Mouse (Mus musculus) embryo, embryonic 9.5 days (tissue): Measurements from ENCODE around the gene Nsl1.
A peak's percentile ranks its signal among the peaks of the same experiment; 100 is the strongest.

Experiments used
- DNase-seq: peaks from one replicate; pipeline ENCODE4 v3.0.0-alpha.2; 2017; ENCODE audit errors: extremely low spot score

Gene Nsl1

DNA sequence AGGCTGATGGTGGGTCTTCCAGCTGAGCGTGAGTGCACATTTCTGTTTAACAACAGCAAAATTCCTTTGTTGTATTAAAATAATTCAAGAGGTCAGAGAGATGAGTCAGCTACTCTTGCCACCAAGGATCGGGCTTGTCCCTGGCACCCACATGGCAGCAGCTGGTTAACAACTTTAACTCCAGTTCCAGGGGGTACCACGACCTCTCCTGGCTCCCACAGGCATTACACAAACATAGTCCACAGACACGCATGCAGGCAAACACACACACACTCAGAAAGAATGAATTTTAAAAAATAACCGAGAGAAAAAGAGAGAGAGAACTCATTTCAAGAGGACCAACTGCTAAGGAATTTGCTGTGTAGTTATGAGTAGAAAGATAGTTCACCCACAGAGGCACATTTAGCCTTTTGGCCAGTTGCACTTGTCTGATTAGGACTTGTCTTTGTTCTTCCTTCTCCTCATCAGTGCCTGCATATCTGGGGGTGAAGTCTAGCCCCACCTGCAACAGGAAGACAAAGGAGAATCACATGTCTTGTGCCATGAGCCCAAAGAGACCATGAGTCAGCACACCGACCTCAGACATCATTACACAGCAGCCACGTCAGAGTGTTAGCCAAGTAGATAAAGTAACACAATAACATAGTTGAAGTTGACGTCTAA lies 7.8 kb upstream of the Nsl1 start:
- no peak for DNase-seq

DNA sequence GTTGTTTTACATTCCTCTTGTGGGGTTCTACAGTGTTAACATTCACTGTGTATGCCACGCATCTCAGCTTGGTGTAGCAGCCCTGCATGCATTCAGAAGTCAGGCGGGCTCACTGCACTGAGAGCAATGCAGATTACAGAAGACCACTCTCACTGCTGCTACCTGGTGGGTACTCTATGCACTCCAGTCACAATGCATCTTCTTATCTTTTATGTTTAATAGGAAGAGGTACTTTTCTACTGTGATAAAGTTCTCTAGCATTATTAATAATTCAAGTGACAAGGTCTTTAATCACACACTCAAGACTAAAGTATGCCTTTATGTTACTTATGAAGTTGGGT lies 7.3 kb upstream of the Nsl1 start:
- DNase-seq = no peak

DNA sequence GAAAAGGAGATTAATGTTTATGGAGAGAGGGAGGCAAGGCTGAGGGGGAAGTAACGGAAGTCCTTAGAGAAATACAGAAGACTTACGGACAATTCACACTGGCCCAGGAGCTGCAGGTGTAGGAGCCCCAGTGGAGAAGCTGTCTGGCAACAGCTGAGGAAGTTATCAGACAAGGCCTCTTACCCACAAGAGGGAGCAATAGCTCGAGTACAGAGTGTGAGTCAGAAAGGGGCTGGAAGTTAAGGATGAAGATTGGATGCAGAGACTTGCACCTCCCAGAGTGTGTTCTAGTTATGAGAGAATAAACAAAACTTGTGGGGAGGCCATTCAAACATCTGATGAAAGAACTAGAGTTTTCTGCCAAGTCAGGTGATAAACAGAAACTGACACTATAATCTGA lies 5.4 kb upstream of the Nsl1 start:
- DNase-seq = no peak

DNA sequence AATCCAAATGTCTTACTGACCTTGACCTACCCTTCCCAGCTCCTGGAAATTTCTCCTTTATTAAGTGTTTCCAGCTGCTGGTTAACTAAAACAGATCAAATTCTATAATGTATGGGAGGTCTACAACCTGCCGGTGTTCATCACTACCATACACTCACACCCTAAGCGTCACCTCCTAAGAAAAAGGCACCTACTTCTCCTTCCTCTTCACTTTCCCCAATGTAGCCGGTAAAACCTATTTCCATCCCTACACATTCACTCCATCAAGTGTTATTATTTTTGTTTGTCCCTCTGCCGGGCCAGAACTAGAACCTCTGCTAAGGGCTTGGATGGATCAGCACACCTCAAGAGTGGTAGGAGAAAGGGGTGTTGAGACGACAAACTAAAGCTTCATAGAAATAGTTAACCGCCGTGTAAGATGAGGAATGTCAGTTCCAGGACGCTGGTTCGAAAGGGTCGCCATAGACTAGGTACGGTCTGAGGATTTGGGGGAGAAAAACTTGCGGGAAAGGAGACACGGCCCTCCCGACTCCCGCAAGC lies 501 bp upstream of the Nsl1 start:
- DNase-seq = no peak

DNA sequence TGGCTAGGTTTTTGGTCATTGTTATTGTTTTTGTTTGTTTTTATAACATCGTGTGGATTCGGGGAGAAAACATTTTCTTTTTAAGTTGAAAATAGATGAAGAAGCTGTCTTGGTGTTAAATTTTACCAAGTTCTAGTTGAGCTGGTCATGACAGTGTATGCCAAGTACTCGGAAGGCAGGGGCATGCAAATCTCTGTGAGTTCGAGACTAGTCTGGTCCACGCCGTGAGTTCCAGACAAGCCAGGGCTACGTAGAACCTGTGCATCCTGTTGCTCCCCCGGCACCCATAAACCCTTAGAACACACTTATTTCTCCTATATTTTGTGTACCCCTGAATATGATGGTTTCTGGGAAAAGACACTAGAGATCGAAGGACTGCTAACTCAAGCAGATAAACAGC lies 888 bp downstream of the Nsl1 start:
- DNase-seq = no peak

DNA sequence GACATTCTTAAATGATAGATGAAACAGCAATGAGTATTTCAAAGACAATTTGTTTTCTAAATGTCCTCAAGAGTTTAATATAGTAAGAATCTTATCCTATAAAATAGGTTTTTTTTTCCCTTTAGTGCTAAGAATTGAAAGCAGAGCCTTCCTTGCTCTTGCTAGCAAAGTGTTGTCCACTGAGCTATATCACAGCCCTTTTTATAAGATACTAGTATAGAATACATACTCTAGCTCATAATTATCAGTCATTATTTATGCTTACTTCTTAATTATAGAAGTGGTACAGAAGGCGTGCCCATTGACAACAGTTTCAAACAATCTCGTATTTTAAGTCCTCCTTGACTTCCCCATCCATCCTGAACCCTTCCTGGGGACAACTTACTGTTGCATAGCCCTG lies 1.7 kb downstream of the Nsl1 start:
- DNase-seq = no peak

DNA sequence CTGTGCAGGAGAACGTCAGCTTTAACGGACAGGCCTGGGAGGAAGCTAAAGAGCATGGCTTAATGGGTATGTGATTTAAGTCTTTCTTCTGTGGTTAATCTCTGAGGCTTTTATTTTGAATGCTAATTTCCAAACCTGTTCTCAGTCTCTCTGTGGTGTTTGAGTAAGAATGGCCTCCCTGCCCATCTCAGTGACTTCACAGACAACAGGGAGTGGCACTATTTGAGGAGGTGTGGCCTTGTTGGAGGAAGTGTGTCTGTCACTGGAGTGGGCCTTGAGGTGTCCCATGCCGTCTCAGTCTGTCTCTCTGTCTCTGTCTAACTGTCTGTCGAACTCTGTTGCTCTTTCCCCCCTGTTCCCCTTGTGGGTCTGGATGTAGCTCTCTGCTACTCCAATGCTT lies 2.4 kb downstream of the Nsl1 start:
- no peak for DNase-seq

DNA sequence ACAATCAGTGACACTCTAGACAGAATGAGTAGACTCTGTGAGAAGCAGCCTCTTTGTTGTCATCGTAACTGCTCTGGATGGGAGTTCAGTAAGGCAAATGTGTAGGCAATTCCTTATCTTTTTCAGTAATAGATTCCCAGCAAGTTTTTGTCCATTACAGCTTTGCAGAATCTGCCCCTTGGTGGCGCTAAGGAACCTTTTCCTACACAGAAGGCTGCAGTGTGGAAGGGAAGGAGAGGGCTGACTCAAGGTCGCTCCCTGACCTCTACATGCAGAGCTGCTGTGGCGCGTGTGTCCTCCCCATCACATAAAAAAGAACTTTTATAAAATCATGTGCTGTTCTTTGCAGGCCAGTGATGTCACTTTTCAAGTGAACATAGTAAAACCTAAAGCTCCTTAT lies 5.6 kb downstream of the Nsl1 start:
- no peak for DNase-seq

DNA sequence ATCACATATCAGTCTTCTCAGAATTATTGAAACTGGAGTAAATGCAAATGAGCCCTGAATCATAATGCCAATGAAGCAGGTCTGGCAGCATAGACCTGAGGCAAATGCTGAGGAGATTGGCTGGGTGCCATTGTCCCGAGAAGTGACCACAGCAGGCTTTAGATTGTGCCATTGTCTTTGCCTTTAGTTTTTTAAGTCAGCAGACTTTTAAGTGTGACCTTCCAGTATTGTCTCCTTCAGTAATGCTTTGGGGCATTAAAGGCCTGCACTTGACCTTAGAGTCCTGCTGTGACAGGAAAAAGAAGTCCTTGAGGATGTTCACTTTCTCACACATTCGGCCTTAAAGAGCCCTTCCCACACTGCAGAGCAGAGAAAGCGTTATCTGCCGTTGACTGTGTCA lies 7.4 kb downstream of the Nsl1 start:
- no peak for DNase-seq

DNA sequence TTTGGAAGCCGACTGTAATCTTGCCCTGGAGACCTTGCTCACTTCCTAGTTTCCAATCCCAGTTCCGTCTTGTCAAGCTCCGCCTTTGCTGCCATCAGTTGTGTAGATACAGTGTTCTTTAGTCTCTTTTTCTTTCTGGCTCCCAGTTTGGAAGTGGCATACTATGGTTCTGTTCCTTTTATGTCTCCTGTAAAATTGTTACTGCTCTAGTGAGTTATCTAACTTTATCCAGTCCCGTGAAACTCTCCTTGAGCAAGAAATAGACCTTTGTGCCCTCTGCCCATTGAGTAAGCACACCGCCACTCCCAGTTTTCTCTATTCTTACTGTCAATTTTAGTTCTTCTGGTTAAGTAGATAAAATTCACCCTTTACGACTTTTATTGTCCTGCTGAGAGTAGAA lies 8.8 kb downstream of the Nsl1 start:
- no peak for DNase-seq

DNA sequence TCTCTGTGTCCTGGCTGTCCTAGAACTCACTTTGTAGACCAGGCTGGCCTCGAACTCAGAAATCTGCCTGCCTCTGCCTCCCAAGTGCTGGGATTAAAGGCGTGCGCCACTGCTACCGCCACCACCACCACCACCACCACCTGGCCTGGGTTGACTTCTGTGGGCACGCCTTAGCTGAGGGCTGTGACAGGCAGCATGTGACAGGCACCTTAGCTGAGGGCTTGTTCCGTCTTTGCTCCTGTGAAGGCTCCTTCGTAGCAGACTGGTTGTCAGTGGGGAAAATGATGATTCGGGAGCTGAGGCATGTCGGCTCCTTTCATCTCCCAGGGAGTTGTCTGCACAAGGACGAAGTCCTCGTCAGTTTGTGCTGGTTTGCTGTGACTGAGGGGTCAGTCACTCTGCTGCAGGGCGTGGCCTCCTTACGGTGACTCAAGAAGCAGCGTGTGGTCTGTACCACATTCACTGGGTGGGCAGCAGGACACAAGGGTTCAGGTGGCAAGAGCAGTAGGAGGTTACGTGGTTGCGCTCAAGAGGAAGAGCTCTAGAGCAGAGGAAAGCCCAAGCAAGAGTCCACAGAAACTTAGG lies 9.6 kb downstream of the Nsl1 start:
- no peak for DNase-seq

DNA sequence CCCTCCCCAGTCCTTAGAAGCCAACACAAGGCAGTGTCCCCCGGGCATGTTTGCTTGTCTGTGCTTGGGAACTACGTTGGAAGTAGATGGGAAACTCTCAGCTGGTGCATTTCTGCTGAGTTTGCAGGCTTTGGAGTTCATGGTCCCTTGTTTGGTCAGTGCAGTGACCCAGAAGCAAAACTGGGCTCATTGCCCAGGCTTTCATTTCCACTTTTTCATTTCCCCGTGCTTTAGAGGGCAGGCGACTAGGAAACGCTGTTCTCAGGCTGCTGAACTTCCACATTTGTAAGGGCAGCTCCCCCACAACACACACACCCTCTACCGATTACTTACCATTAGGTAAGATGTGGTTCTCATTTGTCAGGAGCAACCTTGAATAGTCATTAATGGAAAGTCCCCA lies 10.2 kb downstream of the Nsl1 start:
- DNase-seq = no peak

DNA sequence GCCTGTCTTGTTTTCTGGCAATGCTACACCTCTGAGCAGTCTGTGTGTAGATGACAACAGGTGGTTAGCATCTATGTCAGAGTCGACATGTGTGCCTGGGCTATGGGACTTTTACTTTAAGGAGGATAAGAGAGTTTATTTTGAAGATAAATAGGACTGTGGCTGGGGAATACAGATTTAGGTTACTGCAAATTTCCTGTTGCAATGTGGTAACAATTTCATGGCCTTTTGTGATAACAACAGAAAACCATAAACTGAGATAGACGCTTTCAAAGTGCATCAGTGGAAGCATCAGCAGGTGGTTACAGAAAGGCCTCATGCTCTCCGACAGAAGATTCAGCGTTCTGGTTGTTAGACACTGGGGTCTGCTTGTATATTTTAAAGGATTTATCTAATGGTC lies 10.7 kb downstream of the Nsl1 start:
- DNase-seq = no peak

DNA sequence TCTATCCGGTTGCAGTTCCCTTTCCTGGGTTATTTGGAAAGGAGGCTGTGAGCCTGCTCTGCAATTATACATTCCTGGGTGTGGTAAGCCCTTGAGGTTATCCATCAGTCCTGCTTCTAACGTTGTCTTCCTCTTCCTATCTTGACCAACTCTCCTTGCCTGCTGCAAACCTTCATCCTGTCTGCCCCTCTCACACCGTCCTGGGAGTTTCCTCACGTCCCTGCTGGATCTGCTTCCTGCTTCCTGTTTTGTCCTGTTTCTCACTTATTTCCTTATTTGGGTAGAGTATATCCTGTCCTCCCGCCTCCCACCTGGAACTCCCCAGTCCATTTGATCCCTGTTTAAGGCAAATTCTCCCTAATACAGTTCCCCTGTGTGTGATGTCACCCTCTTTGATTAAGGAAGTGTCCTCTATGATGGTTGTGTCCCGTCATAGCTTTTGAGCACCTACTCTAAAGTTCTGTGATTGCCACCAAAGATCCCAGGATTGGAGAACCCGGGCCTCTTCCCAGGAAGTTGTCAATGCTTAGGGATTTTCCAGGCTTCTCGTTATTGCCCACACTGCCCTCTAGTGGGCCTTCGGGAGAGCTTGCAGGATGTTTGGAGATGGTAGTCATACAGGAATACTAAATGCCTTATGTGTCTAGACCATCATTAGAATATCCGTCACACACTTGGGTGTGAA lies 12.5 kb downstream of the Nsl1 start:
- DNase-seq = peak; percentile 29

DNA sequence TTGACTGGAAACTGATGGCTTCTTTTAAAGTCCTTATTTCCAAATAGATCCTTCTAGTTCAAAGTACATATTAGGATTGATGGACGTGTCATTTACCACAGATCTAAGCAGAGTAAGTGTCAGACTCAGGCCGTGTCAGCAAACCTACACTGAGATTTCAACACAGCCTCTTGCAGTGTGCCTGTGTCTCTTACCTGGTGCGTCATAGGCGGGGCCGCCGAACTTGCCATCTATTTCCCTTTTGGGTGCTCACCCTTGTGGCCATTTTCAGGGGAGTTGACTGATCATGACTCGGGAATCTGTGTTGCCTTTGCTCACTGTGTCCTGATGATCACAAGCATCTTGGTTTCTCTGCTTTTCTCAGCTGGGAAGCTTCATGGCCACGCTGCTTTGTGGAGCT lies 20.4 kb downstream of the Nsl1 start:
- no peak for DNase-seq

DNA sequence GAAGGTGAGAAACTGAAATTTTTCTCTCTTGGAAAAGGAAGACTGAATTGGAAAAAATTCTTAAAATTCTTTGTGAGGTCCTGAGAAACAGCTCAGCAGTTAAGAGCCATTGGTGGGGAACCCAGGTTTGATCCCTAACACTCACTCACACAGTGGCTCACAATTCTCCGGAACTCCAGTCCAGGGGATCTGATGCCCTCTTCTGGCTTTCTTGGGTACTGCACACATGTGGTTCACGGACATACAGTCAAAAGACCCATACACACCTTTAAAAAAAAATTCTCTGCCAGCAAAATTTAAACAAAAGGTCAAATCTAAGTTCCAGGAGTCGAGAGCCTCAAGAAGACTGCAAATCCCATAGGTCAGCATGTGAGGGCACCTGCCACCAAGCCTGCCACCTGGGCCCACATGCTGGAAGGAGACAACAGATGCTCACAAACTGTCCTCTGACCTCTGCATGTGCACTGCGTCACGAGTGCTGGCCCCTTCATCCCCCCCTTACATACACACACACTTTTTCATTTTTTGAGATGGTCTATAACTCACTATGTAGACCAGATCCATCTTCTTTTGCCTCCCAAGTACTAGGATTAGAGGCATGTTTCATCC lies 22.2 kb downstream of the Nsl1 start:
- DNase-seq = peak; percentile 56

DNA sequence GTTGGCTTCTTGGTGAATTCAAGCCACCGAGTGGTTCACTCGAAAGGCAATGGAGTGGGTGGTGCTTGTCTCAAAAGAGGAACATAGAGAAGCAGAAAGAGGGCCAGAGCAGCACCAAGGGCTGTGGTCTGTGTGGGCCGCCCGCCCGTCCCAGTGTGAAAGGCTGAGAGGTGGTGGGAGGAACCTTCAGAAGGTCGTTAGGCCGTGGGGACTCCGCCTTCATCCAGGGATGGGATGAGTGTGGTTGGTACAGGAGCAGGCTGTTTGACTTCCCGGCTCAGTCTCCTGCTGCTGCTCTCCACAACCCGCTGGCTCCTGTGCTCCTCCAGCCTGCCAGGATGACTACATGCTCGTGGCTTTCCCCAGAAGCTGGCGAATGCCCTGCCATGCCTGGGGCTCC lies 22.8 kb downstream of the Nsl1 start:
- DNase-seq = no peak

DNA sequence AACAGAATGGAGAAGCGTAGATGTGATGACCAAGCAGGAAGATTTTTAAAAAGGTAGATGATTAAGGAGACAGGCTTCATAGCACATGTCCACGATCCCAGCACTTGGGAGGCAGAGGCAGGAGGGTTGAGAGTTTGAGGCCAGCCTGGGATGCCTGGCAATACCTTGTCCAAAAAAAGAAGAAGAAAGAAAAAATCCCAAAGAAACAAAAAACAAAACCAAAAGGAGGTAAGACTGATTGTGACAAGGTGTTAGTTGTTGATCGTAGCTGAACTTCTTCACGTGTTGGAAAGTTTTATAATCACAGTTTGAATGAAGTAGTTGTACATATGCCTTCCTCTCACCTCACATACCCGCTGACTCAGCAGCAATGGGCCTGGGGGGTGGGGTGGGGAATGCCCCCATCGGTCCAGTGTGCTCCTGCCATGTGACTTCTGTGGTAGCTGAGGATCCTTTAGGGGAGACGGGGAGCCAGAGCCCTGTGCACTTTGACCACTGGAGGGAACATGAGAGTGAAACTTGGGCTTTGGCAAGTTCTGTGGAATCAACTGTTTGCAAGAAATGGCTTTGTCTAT lies 23.6 kb downstream of the Nsl1 start:
- DNase-seq = no peak

DNA sequence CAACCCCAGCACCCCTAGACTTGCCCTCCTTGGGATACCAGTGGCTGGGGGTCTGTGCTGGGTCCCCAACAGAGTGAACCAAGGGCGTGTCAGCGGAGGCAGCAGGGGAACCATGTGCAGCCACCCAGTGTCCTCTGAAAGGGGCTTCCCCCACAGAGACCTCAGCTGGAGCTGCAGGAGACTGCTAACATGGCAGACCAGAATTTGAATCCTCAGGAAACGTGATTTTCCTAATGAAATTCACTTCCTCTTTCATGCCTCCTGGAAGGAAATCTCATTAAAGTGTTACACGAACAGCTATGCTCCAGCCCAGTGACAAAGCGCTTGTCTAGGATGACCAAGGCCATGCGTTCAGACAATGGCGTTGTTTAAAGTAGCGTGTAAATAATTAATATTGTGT lies 24.1 kb downstream of the Nsl1 start:
- DNase-seq = no peak

DNA sequence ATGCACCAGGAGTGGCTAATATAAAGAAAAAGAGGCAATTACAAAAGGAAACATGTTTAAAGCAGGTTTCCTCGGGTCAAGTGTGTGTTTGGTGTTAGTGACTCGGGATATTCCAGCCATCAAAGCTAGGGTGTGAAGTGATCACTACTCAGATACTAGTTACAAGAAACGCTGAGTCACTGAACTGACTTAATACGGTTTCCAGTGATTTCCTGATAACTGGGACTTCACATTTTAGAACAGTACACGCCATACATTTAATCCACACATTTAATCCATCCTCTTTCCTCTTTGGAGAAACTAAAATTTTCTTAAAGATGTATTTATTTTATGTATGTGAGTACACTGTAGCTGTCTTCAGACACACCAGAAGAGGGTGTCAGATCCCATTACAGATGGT lies 25.1 kb downstream of the Nsl1 start:
- DNase-seq = no peak

DNA sequence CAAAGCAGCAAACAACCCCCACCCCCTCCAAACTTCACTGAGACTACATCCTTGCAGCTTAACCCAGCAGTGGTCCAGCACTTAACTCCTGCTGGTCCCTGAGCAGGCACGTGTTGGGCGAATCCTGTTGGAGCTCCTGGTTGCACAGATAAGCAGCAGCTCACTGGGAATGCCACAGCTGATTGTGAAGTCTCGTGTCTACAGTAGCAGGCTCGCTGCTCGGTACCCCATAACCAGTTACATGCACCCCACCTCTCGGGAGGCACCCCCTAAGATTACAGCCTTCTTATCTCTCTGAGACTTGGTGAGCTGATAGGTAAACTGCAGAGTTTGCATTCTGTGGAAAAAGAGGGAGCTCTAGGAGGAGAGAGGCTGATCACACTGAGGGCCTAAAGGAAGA lies 26.5 kb downstream of the Nsl1 start:
- DNase-seq = no peak

DNA sequence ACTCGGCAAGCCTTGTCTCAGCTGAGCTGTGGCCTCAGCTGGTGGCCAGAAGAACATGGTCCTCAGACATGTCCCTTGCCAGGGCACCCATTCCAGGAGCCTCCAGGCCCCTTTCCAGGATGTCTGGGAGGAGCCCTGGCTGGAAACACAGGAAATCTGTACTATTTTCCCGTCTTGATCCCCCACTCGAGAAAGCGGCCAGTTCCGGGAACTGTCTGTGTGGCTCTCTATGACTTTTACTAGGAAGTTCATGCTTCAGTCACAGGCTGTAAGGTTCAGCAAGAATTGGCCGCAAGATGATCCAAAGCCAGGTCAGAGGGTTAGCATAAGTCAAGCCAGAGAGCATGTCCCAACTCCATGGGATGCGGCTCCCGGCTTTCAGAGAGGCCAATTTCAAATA lies 29.2 kb downstream of the Nsl1 start:
- no peak for DNase-seq

DNA sequence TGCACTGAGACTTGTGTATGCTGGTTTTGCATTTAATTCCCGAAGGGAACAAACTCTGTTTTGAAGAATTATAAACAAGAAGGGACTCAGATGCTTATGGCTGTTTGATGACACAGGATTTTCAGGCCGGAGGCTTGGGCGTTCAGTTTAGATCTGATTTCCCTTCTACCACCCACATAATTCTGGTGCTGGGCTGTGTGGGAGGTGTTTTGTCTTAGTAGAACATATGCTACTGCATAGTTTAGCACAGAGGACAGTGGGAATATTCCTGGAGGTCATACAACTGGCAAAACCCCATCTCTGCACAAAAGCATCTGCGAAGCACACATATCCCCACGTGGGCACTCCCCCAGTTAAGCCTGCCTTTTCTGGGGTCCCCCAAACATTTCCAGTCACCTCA lies 30.8 kb downstream of the Nsl1 start:
- no peak for DNase-seq
